Mouse (Mus musculus) E14TG2a.4 (cell line): Measurements from ENCODE around the gene Esp8.
"Not testable (repeated sequence)": the region's sequence is repeated elsewhere in the genome, so short reads cannot be mapped to it uniquely, and the experiment has no call there.

ENCODE experiments used
- H3K27me3 ChIP-seq: 2 replicates; pipeline ENCODE4 v1.6.1; 2014; ENCODE audit warnings: low read length, control low read depth; ENCODE audit not compliant: insufficient read depth
- H3K36me3 ChIP-seq: 2 replicates; pipeline ENCODE4 v1.6.1; 2014; ENCODE audit warnings: low read length, control low read depth; ENCODE audit not compliant: insufficient read depth
- H3K4me1 ChIP-seq: replicated peaks from 2 replicates; pipeline ENCODE4 v1.6.1; 2014; ENCODE audit warnings: low read depth, low read length, control low read depth
- H3K4me3 ChIP-seq: replicated peaks from 2 replicates; pipeline ENCODE4 v1.5.1; 2014; ENCODE audit warnings: mild to moderate bottlenecking, low read length
- H3K9me3 ChIP-seq: 2 replicates; pipeline ENCODE4 v1.6.1; 2014; ENCODE audit warnings: low read length, control low read depth
- CTCF ChIP-seq: conservative IDR thresholded peaks from 2 replicates; pipeline ENCODE4 v1.5.1; 2014; ENCODE audit warnings: low read length
- NANOG ChIP-seq: IDR thresholded peaks from 2 replicates; pipeline ENCODE4 v1.6.1; 2014; ENCODE audit warnings: borderline replicate concordance, low read length, mixed read lengths
- POU5F1 ChIP-seq: IDR thresholded peaks from 2 replicates; pipeline ENCODE4 v1.6.1; 2014; ENCODE audit warnings: low read length, borderline replicate concordance

Gene Esp8

GRCm38 (mm10) chr17:40519818-40520217 lies at the start of gene Esp8:
TSS of gene Esp8 (plus strand) at chr17:40520022.
- Histone ChIP-seq H3K9me3 (peaks cover 10% of the 10 kb centered on the region), H3K27me3 (no peaks in the 10 kb centered on the region), H3K4me3 (no peak within 1 kb of the TSS), H3K4me1 (peaks cover 8% of the 10 kb centered on the region; the same call in 1 of the 2 replicates), H3K36me3 (no peaks in the 10 kb centered on the region)
- TF ChIP-seq POU5F1 (no peak), CTCF (no peak)

- not testable (repeated sequence) for H3K27me3 ChIP-seq, H3K4me1 ChIP-seq, H3K4me3 ChIP-seq, H3K36me3 ChIP-seq
- peak; percentile 15; the same call in 1 of the 2 replicates for TF ChIP-seq NANOG
- peaks cover 29% of the 10 kb centered on the region for H3K9me3 ChIP-seq
Measured at GRCm38 (mm10) chr17:40483566-40483965, 36.3 kb upstream of the Esp8 start.

DNA sequence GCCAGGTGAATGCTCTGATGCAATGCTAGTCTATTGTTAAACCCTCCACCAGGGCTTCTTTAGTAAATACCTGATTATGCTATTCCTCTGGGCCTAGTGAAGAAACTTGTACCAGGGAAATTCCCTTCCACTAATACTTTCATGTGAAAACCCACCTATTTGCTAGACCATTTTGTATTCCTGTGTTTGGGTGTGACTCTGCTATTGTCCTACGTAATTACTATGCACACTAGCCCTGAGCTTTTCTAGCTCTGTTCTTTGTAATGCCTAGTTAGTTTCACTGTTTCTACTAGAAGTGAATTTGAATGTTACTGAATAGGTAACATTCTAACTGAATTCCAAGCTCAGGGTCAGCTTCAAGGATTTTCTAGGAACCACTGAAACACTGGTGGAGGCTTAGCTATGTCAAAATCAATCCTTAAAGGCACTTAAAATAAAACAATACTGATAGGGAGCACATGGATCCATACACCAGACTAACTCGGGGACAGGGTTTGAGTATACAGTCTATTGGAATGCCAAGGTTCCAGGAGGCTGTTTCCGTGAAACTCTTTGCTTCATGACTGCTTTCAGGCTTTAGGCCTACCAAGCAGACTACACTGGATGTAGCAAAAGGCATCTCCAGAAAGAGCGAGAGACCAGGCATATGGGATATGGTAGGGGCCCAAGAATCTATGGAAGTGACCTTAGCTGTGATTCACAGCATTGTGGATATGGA lies 24.2 kb upstream of the Esp8 start:
- TF ChIP-seq NANOG: peak; percentile 66; the same call in 1 of the 2 replicates
- H3K4me1 ChIP-seq, H3K27me3 ChIP-seq, H3K36me3 ChIP-seq, H3K4me3 ChIP-seq: not testable (repeated sequence)
- peaks cover 24% of the 10 kb centered on the region for H3K9me3 ChIP-seq

GRCm38 (mm10) chr17:40529813-40530212 lies 10.0 kb downstream of the Esp8 start:
- H3K4me3 ChIP-seq: no peak overlapping the region
- no peak for TF ChIP-seq NANOG
- TF ChIP-seq CTCF: no peak
- TF ChIP-seq POU5F1: no peak
- H3K9me3 ChIP-seq: no peaks in the 10 kb centered on the region
- H3K4me1 ChIP-seq: peaks cover 7% of the 10 kb centered on the region
- no peaks in the 10 kb centered on the region for H3K27me3 ChIP-seq
- H3K36me3 ChIP-seq: no peaks in the 10 kb centered on the region

DNA sequence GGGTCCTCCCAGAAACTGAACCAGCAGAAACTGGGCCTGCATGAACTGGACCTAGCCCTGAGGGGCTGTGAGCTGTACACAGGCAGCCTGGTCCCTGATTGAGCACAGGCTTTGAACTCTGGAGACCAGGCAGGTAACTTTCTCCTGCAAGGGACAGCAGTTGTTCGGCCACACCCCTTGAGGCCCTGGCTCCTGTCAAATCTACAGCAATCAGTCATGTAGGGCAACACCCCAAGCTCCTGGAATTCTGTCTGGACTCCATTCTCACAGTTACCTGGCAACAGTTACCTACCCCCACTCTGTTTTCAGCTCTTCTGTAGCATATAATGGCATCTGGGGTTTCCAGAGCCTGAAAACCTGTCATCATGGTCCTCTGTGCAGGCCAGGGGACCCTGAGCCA lies 11.3 kb downstream of the Esp8 start:
- TF ChIP-seq POU5F1: no peak
- TF ChIP-seq NANOG: no peak
- no peak overlapping the region for H3K4me3 ChIP-seq
- peaks cover 7% of the 10 kb centered on the region for H3K4me1 ChIP-seq
- H3K27me3 ChIP-seq: no peaks in the 10 kb centered on the region
- H3K36me3 ChIP-seq: no peaks in the 10 kb centered on the region
- H3K9me3 ChIP-seq: no peaks in the 10 kb centered on the region

DNA sequence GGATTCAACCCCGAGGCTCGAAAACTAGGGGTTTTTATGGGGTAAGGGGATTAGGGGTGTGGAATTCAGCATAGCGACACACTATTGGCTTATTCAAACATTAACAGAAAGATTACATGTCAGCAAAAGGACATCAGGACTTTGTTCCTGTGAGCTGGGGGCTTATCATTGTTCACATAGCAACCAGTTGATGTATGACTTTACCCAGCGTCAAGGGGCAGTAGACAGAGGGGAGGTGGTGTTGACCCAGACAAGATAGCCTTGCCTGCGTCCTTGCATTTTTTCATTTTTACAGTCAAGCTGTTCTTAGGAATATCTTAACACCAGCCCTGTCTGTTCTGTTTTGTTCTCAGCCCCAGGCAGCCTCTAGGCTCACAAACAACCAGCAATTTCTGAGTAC lies 27.2 kb downstream of the Esp8 start:
- not testable (repeated sequence) for H3K4me1 ChIP-seq, H3K27me3 ChIP-seq, H3K36me3 ChIP-seq, H3K4me3 ChIP-seq
- H3K9me3 ChIP-seq: peaks cover 22% of the 10 kb centered on the region; the same call in 1 of the 2 replicates

DNA sequence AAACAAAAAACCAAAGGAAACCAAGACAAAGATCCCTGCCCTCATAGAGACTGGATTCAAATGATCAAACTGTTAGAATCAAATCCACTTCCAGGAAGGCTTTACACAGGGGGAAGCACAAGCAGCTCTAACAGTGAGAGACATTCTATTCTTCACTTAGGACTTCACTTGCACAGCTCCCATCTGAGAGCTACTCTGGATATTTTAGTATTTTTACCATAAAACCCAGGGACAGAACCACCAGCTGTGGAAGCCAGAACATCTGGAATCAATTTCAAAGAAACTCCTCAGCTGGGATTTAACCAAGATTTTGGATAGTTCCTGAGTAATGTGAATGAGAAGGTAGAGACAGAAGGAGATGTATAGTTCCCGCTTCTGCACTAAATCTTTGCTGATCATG lies 33.6 kb downstream of the Esp8 start:
- Histone ChIP-seq H3K9me3 (no peaks in the 10 kb centered on the region), H3K4me3 (no peak overlapping the region), H3K36me3 (no peaks in the 10 kb centered on the region), H3K4me1 (no peaks in the 10 kb centered on the region), H3K27me3 (no peaks in the 10 kb centered on the region)
- no peak for TF ChIP-seq POU5F1

- TF ChIP-seq NANOG (no peak), POU5F1 (no peak), CTCF (no peak)
- Histone ChIP-seq H3K9me3 (no peaks in the 10 kb centered on the region), H3K4me3 (no peak within 1 kb of the TSS), H3K36me3 (no peaks in the 10 kb centered on the region), H3K4me1 (no peaks in the 10 kb centered on the region), H3K27me3 (no peaks in the 10 kb centered on the region)
Measured at GRCm38 (mm10) chr17:40561207-40561606, 41.4 kb downstream of the Esp8 start, which contains the start of gene Esp6. TSS of gene Esp6 (plus strand) at chr17:40561507.
